Mouse (Mus musculus): ENCODE measurements at regions not wholly inside any gene's neighbourhood (a gene's known extent, or its start where the extent isn't known, plus 50 kb on each side); places are given as distances from the start of the nearest gene placed in this dataset.

- Histone ChIP-seq H3K4me1 (replicated peaks) (no peaks in the 10 kb centered on the region), H3K9me3 (replicated peaks) (no peaks in the 10 kb centered on the region), H3K36me3 (no peaks in the 10 kb centered on the region), H3K4me2 (no peak overlapping the region), H3K27ac (no peak overlapping the region), H3K9ac (no peak overlapping the region), H3K4me3 (replicated peaks) (no peak overlapping the region), H3K27me3 (no peaks in the 10 kb centered on the region)
- ATAC-seq (ENCODE audit: low read depth), result no peak
- DNase-seq, result no peak
- WGBS (ENCODE audit: insufficient replicate concordance), result 18% methylated on average over 1 of the region's 1 CpGs
Measured at GRCm38 (mm10) chr4:110128918-110129317, 151.1 kb downstream of the Dmrta2 start.

- DNase-seq (no peak), ATAC-seq (ENCODE audit: low read depth) (no peak)
- Histone ChIP-seq H3K9me3 (replicated peaks) (no peaks in the 10 kb centered on the region), H3K27ac (no peak overlapping the region), H3K4me1 (replicated peaks) (no peaks in the 10 kb centered on the region), H3K9ac (no peak overlapping the region), H3K27me3 (no peaks in the 10 kb centered on the region), H3K36me3 (no peaks in the 10 kb centered on the region), H3K4me2 (no peak overlapping the region), H3K4me3 (replicated peaks) (no peak overlapping the region)
- WGBS (ENCODE audit: insufficient replicate concordance), result 36% methylated on average over 3 of the region's 3 CpGs
Measured at GRCm38 (mm10) chr4:110129518-110129917, 151.7 kb downstream of the Dmrta2 start.

- DNase-seq, result no peak
- H3K9ac ChIP-seq, result no peak overlapping the region
- H3K4me1 ChIP-seq (replicated peaks), result no peaks in the 10 kb centered on the region
- H3K36me3 ChIP-seq, result no peaks in the 10 kb centered on the region
- 34% methylated on average over 4 of the region's 4 CpGs for WGBS (ENCODE audit: insufficient replicate concordance)
- no peak for ATAC-seq (ENCODE audit: low read depth)
- no peaks in the 10 kb centered on the region for H3K27me3 ChIP-seq
- no peak overlapping the region for H3K4me3 ChIP-seq (replicated peaks)
- no peak overlapping the region for H3K27ac ChIP-seq
- no peak overlapping the region for H3K4me2 ChIP-seq
- H3K9me3 ChIP-seq (replicated peaks), result no peaks in the 10 kb centered on the region
Measured at GRCm38 (mm10) chr4:110132061-110132460, 154.2 kb downstream of the Dmrta2 start.

GRCm38 (mm10) chr4:110134036-110134435, 156.2 kb downstream of the Dmrta2 start:
- Histone ChIP-seq H3K27ac (no peak overlapping the region), H3K4me3 (replicated peaks) (no peak overlapping the region), H3K4me1 (replicated peaks) (no peaks in the 10 kb centered on the region), H3K9ac (no peak overlapping the region), H3K9me3 (replicated peaks) (no peaks in the 10 kb centered on the region), H3K4me2 (no peak overlapping the region), H3K36me3 (no peaks in the 10 kb centered on the region), H3K27me3 (no peaks in the 10 kb centered on the region)
- DNase-seq (no peak), ATAC-seq (ENCODE audit: low read depth) (no peak)
- WGBS (ENCODE audit: insufficient replicate concordance), result 17% methylated on average over 7 of the region's 7 CpGs

GRCm38 (mm10) chr4:110145229-110145628, 167.4 kb downstream of the Dmrta2 start:
- Histone ChIP-seq H3K36me3 (no peaks in the 10 kb centered on the region), H3K27me3 (no peaks in the 10 kb centered on the region), H3K27ac (no peak overlapping the region), H3K4me3 (replicated peaks) (no peak overlapping the region), H3K4me2 (no peak overlapping the region), H3K9ac (no peak overlapping the region), H3K9me3 (replicated peaks) (no peaks in the 10 kb centered on the region), H3K4me1 (replicated peaks) (no peaks in the 10 kb centered on the region)
- ATAC-seq (ENCODE audit: low read depth), result no peak
- 35% methylated on average over 1 of the region's 1 CpGs for WGBS (ENCODE audit: insufficient replicate concordance)
- no peak for DNase-seq

- H3K4me2 ChIP-seq, result no peak overlapping the region
- no peak overlapping the region for H3K4me3 ChIP-seq (replicated peaks)
- no peaks in the 10 kb centered on the region for H3K9me3 ChIP-seq (replicated peaks)
- no peak for ATAC-seq (ENCODE audit: low read depth)
- H3K4me1 ChIP-seq (replicated peaks), result no peaks in the 10 kb centered on the region
- no peak overlapping the region for H3K27ac ChIP-seq
- DNase-seq, result no peak
- H3K9ac ChIP-seq, result no peak overlapping the region
- WGBS (ENCODE audit: insufficient replicate concordance), result 37% methylated on average over 15 of the region's 15 CpGs
- H3K27me3 ChIP-seq, result no peaks in the 10 kb centered on the region
- H3K36me3 ChIP-seq, result no peaks in the 10 kb centered on the region
Measured at GRCm38 (mm10) chr4:110152103-110152946, 174.5 kb downstream of the Dmrta2 start.
